Mouse (Mus musculus): ENCODE measurements at regions not wholly inside any gene's neighbourhood (a gene's known extent, or its start where the extent isn't known, plus 50 kb on each side); places are given as distances from the start of the nearest gene placed in this dataset.

GRCm38 (mm10) chr13:20033937-20034735 is 56.3 kb upstream of the Elmo1 start:
- TF ChIP-seq POLR2A (IDR thresholded peaks at IDR 0.05; ENCODE audit: control insufficient read depth, extremely low read depth, insufficient read depth, low read length, poor library complexity), result no peak
- TF ChIP-seq CTCF (IDR thresholded peaks at IDR 0.05; ENCODE audit: borderline replicate concordance, control insufficient read depth, extremely low read depth, insufficient read depth, low read length, poor library complexity), result no peak

Measured in thymus, adult 2 months (tissue).